Mouse (Mus musculus): ENCODE measurements around the gene Mrps31. TPM values are rescaled to one million over a fixed set of nuclear protein-coding genes. Genes with fewer than 3 reads are reported as not detected.

The Mrps31 gene
- total and polyA plus RNA-seq, 3 experiments: 22.0 to 53.7 (median 30.0) TPM

DNA sequence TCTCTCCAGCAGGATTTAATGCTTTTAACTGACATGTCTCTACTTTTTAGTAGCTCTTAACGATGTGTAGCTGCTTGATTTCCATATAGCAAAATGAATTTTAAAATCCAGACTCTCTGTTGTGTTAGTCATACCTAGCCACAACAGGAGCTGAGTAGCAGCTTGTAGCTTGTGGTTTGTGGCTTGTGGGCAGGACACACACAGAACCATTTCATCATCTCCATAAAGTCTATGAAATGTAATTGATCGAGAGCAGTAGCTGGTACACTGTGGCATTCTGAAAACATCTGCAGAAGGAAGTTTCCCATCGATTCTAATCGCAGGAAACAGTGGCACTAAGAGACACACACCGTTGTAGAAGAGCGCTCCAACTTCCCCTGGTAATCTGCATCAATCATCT, 5.4 kb upstream of the Mrps31 start:
- no peak overlapping the region for H3K27ac ChIP-seq (ENCODE audit: insufficient read depth, low read depth)
- H3K4me1 ChIP-seq (ENCODE audit: control insufficient read depth in 1 of 2, insufficient read depth in 2 of 2): peaks cover 0 to 5% of the 10 kb centered on the region in 2 experiments; a peak in 1 of 4 replicates
- TF ChIP-seq ETS1 (conservative IDR thresholded peaks at IDR 0.05; ENCODE audit: low read depth, low read length): no peak
- H3K36me3 ChIP-seq (replicated peaks in 1 of 2; ENCODE audit: control insufficient read depth in 1 of 2, insufficient read depth in 1 of 2, low read length in 1 of 2): peaks cover 0 to 9% of the 10 kb centered on the region in 2 experiments
- H3K9ac ChIP-seq (ENCODE audit: insufficient read depth, low read depth): no peak overlapping the region
- in situ Hi-C loops (cut with MboI; ENCODE audit: low pct_ligation_motif_present, low pct_unique_long_range_greater_than_20kb, low sequenced_read_pairs): no loop called here
- no peaks in the 10 kb centered on the region for H3K9me3 ChIP-seq (replicated peaks; ENCODE audit: low read length)
- H3K4me3 ChIP-seq (replicated peaks in 1 of 3; ENCODE audit: low read depth in 2 of 3, low read length in 2 of 3, poor library complexity in 1 of 3): no peak overlapping the region
- no peaks in the 10 kb centered on the region for H3K79me2 ChIP-seq (replicated peaks; ENCODE audit: control insufficient read depth, extremely low read depth, insufficient read depth, poor library complexity, severe bottlenecking)
- dilution Hi-C loops (cut with MboI; ENCODE audit: extremely low pct_ligation_motif_present, extremely low pct_unique_long_range_greater_than_20kb, low sequenced_read_pairs): no loop called here
- peak; percentile 29 for DNase-seq (ENCODE audit: extremely low read depth)
- no peaks in the 10 kb centered on the region for H3K27me3 ChIP-seq (replicated peaks)
- no peak overlapping the region for H3K4me2 ChIP-seq (ENCODE audit: insufficient read depth, low read depth, poor library complexity, severe bottlenecking)

- TF ChIP-seq POLR2A (IDR thresholded peaks at IDR 0.05; ENCODE audit: low read depth, low read length) (no peak), POLR2AphosphoS2 (IDR thresholded peaks at IDR 0.05; ENCODE audit: low read depth, low read length) (no peak), ZKSCAN1 (IDR thresholded peaks at IDR 0.05; ENCODE audit: borderline replicate concordance, low read depth, low read length) (no peak), CHD1 (IDR thresholded peaks at IDR 0.05; ENCODE audit: low read depth, low read length) (no peak), MXI1 (IDR thresholded peaks at IDR 0.05; ENCODE audit: low read depth, low read length) (no peak), CTCF (conservative IDR thresholded peaks at IDR 0.05 in 1 of 2, IDR thresholded peaks at IDR 0.05 in 1 of 2; ENCODE audit: low read depth in 2 of 2, low read length in 2 of 2) (no peak), USF1 (IDR thresholded peaks at IDR 0.05; ENCODE audit: low read depth, low read length) (no peak), TBP (conservative IDR thresholded peaks at IDR 0.05; ENCODE audit: low read depth, low read length) (no peak), CHD2 (IDR thresholded peaks at IDR 0.05; ENCODE audit: low read length) (no peak), RAD21 (IDR thresholded peaks at IDR 0.05; ENCODE audit: low read depth, low read length) (no peak), MEF2A (IDR thresholded peaks at IDR 0.05; ENCODE audit: borderline replicate concordance, low read depth, low read length) (no peak), MYC (IDR thresholded peaks at IDR 0.05; ENCODE audit: low read depth, low read length) (no peak), TCF12 (IDR thresholded peaks at IDR 0.05; ENCODE audit: low read depth, low read length) (no peak)
- peaks cover 19% of the 10 kb centered on the region for H3K79me2 ChIP-seq (replicated peaks; ENCODE audit: control insufficient read depth, extremely low read depth, insufficient read depth, poor library complexity, severe bottlenecking)
- H3K9me3 ChIP-seq (replicated peaks; ENCODE audit: low read length): no peaks in the 10 kb centered on the region
- H3K4me1 ChIP-seq (ENCODE audit: control insufficient read depth in 1 of 2, insufficient read depth in 2 of 2): peaks cover 0 to 17% of the 10 kb centered on the region in 2 experiments; a peak in 2 of 4 replicates
- no peak for DNase-seq (ENCODE audit: extremely low read depth)
- no peaks in the 10 kb centered on the region for H3K27me3 ChIP-seq (replicated peaks)
- peaks cover 3 to 12% of the 10 kb centered on the region in 2 experiments for H3K36me3 ChIP-seq (replicated peaks in 1 of 2; ENCODE audit: control insufficient read depth in 1 of 2, insufficient read depth in 1 of 2, low read length in 1 of 2)
- H3K4me2 ChIP-seq (ENCODE audit: insufficient read depth, low read depth, poor library complexity, severe bottlenecking): peak overlapping the region; percentile 86
- H3K27ac ChIP-seq (ENCODE audit: insufficient read depth, low read depth): no peak overlapping the region
- in situ Hi-C loops (cut with MboI; ENCODE audit: low pct_ligation_motif_present, low pct_unique_long_range_greater_than_20kb, low sequenced_read_pairs): no loop called here
- H3K9ac ChIP-seq (ENCODE audit: insufficient read depth, low read depth): peak overlapping the region; percentile 85
- dilution Hi-C loops (cut with MboI; ENCODE audit: extremely low pct_ligation_motif_present, extremely low pct_unique_long_range_greater_than_20kb, low sequenced_read_pairs): no loop called here
- peak overlapping the region; percentile 87 to 99 (median 91) for H3K4me3 ChIP-seq (replicated peaks in 1 of 3; ENCODE audit: low read depth in 2 of 3, low read length in 2 of 3, poor library complexity in 1 of 3)
Measured at GRCm38 (mm10) chr8:22410688-22411281, 376 bp upstream of the Mrps31 start.

DNA sequence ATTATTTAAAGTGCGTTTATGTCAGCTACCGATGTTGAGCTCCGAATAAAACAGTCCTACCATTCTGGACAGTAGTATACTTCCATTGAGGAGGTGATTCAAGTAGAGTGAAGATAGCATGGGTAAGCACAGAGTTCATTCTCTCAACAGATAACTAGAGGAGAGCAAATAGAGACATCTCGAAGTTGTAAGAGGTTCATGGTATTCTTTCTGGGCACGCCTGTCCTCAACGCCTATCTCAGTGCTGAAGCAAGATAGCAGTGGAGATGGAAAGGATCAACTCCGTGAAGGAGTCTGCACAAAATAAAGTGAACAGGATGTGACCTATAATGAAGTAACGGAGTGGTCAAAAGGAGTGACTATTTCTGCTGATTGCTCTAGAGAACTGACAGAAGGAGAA, 810 bp downstream of the Mrps31 start:
- TF ChIP-seq ZKSCAN1 (IDR thresholded peaks at IDR 0.05; ENCODE audit: borderline replicate concordance, low read depth, low read length): no peak
- no peak for TF ChIP-seq ZC3H11A (IDR thresholded peaks at IDR 0.05; ENCODE audit: low read depth, low read length)
- TF ChIP-seq RCOR1 (conservative IDR thresholded peaks at IDR 0.05; ENCODE audit: low read depth, low read length): no peak
- TF ChIP-seq POLR2A (IDR thresholded peaks at IDR 0.05; ENCODE audit: low read depth, low read length): no peak
- TF ChIP-seq CHD1 (IDR thresholded peaks at IDR 0.05; ENCODE audit: low read depth, low read length): no peak
- TF ChIP-seq ELF1 (IDR thresholded peaks at IDR 0.05; ENCODE audit: low read depth, low read length): no peak
- TF ChIP-seq MEF2A (IDR thresholded peaks at IDR 0.05; ENCODE audit: borderline replicate concordance, low read depth, low read length): no peak
- no peak for TF ChIP-seq CTCF (conservative IDR thresholded peaks at IDR 0.05 in 1 of 2, IDR thresholded peaks at IDR 0.05 in 1 of 2; ENCODE audit: low read depth in 2 of 2, low read length in 2 of 2)
- TF ChIP-seq TBP (conservative IDR thresholded peaks at IDR 0.05; ENCODE audit: low read depth, low read length): no peak
- TF ChIP-seq E2F4 (IDR thresholded peaks at IDR 0.05; ENCODE audit: insufficient replicate concordance, low read depth, low read length): no peak
- in situ Hi-C loops (cut with MboI; ENCODE audit: low pct_ligation_motif_present, low pct_unique_long_range_greater_than_20kb, low sequenced_read_pairs) (no loop called here), dilution Hi-C loops (cut with MboI; ENCODE audit: extremely low pct_ligation_motif_present, extremely low pct_unique_long_range_greater_than_20kb, low sequenced_read_pairs) (no loop called here)
- peaks cover 0 to 15% of the 10 kb centered on the region in 2 experiments; a peak in 2 of 4 replicates for H3K4me1 ChIP-seq (ENCODE audit: control insufficient read depth in 1 of 2, insufficient read depth in 2 of 2)
- peak overlapping the region; percentile 87 to 99 (median 91) for H3K4me3 ChIP-seq (replicated peaks in 1 of 3; ENCODE audit: low read depth in 2 of 3, low read length in 2 of 3, poor library complexity in 1 of 3)
- peak overlapping the region; percentile 85 for H3K9ac ChIP-seq (ENCODE audit: insufficient read depth, low read depth)
- H3K79me2 ChIP-seq (replicated peaks; ENCODE audit: control insufficient read depth, extremely low read depth, insufficient read depth, poor library complexity, severe bottlenecking): peaks cover 19% of the 10 kb centered on the region
- peak overlapping the region; percentile 99 for H3K4me2 ChIP-seq (ENCODE audit: insufficient read depth, low read depth, poor library complexity, severe bottlenecking)
- H3K27me3 ChIP-seq (replicated peaks): no peaks in the 10 kb centered on the region
- DNase-seq (ENCODE audit: extremely low read depth): no peak
- H3K27ac ChIP-seq (ENCODE audit: insufficient read depth, low read depth): no peak overlapping the region
- peaks cover 8 to 23% of the 10 kb centered on the region in 2 experiments for H3K36me3 ChIP-seq (replicated peaks in 1 of 2; ENCODE audit: control insufficient read depth in 1 of 2, insufficient read depth in 1 of 2, low read length in 1 of 2)
- H3K9me3 ChIP-seq (replicated peaks; ENCODE audit: low read length): no peaks in the 10 kb centered on the region
